Mouse (Mus musculus): ENCODE measurements around the gene Filip1l. TPM values are rescaled to one million over a fixed set of nuclear protein-coding genes. Genes with fewer than 3 reads are reported as not detected.

Filip1l gene
- 100 to 1,000 TPM; 168 to 198 TPM for total RNA-seq (2023)

DNA sequence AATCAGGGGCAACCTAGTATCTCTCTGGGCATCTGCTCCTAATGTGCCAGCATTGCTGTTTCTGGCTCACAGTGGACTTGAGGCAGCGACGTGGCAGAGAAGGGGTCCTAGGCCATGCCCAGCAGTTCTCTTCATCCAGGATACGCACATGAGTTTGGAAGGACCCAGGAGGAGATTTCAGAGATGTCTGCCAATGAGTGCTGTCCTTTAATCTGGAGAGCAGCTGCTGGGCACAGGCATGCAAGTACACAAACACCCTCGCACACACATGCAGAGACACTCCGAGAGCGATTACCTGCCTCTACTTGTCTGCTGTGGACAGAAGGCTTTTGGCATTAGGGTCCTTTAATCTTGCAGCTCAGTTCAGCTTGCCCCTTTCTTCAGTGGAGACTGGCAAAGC, at the start of gene Filip1l:
Filip1l (plus strand) TSS at position 343 of the 400 bp plus-strand sequence.

DNA sequence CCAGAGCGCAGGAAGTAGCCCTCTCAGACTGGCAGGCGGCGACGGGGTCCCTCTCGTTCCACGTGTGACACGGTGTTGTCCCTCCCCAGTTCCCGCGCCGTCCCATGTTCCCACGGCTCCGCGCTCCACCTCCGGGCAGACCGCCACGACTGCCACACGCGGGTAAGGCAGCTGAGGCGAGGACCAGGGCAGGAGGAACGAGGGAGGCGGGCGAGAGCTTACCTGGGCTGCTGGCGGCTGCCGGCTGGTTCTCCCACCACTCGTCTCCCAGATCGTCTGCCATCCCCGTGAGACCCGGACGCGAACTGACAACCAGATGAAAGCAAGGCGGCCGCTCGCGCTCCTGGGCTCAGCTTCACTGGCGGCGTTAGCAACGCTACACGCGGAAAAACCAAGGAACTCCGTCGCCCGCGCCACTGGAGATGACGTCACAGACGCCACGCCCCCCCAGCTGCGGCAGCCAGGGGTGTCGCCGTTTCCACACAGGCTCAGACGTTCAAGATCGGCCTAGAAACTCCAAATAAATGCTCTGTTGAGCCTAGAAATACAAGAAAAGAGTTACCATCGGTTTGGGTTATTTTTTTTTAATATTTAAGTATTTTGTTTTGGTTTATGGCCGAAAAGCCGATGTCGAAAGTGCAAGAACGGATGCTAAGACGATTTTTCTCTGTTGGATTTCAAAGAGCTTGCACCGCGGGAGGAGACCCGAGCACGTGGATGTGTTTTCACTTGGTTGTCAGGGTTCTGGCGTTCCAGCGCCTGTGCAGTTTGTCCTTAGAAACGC, 253.7 kb downstream of the Filip1l start, which contains the start of gene Cmss1:
Cmss1 (minus strand) TSS at position 421 of the 784 bp plus-strand sequence.

Other genes starting within 250 kb of the Filip1l start
- gene Tomm70a, start 231.4 kb upstream of the Filip1l start, total RNA-seq (2023), result 10 to 100 TPM; 17.0 to 19.6 TPM
- 10 to 100 TPM; 11.2 to 17.6 TPM for gene Nit2, start 185.8 kb upstream of the Filip1l start, total RNA-seq (2023)
- gene Tbc1d23, start 121.6 kb upstream of the Filip1l start, total RNA-seq (2023), result 10 to 100 TPM; 79.3 to 86.0 TPM
- gene Tmem30c, start 60.2 kb upstream of the Filip1l start, total RNA-seq (2023), result not detected